ENCODE assay signal across 15 mouse cellular contexts in the genomic region with DNA sequence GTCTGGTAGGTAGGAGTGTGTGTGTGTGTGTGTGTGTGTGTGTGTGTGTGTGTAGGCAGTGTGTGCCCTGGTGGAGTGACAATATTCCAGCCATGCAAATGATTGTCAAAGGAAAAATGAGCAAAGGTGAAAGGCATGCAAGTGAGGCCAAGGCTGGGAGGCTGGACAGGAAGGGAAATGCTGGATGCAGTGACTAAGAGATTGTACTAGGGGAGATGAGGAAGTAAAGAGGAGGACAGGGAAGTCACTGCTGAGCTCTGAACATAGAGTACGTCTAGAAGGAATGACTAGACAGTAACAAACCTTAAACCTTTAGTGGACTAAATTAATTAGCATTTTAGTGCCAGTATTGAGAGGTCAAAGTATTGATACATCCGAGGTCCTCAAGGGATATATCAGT. TPM values are rescaled to one million over a fixed set of nuclear protein-coding genes. Genes with fewer than 3 reads are reported as not detected.
DNase-seq lines count a peak whose midpoint lies in the region; ATAC-seq and TF ChIP-seq lines count a peak whose summit lies in the region.
"Had no signal": no experiment of that assay in that cellular context is flagged by ENCODE, and none has a peak within 500 bp of the region (broad histone marks: within the 10 kb centered on the region; RNA-seq: fewer than 3 reads in every experiment).

No protein-coding gene starts in this region.

- no peak overlapping the region for H3K27ac ChIP-seq in heart, adult 2 months
- peak overlapping the region; percentile 43 for H3K27ac ChIP-seq in brown adipose tissue, adult 24 weeks (replicated peaks; ENCODE audit: low read depth, low read length)
- no peak overlapping the region for H3K27ac ChIP-seq in midbrain, embryonic 13.5 days
- H3K27ac ChIP-seq: forebrain, embryonic 15.5 days; hindbrain, embryonic 14.5 days; kidney, embryonic 15.5 days; limb, embryonic 15.5 days had no signal

- 53% methylated on average over 2 of the region's 2 CpGs for WGBS in heart, adult 2 months
- 80% methylated on average over 2 of the region's 2 CpGs for WGBS in midbrain, embryonic 13.5 days

- TF ChIP-seq CTCF in heart, adult 2 months (IDR thresholded peaks at IDR 0.05), result no peak

- intact Hi-C loops in heart, adult 2 months (cut with DNase I), result loop anchor here (5.0 kb wide), 1 partner anchor 50 kb away; no protein-coding TSS in a partner anchor
- intact Hi-C loops in heart, postnatal 36 days (cut with DNase I), result no loop called here

- H3K4me3 ChIP-seq in heart, adult 2 months, result no peak overlapping the region
- H3K4me3 ChIP-seq in brown adipose tissue, adult 24 weeks (ENCODE audit: insufficient read depth, low read depth, low read length), result no peak overlapping the region
- H3K4me3 ChIP-seq in megakaryocyte, embryonic 14.5 days (replicated peaks), result peak overlapping the region; percentile 29
- no peak overlapping the region for H3K4me3 ChIP-seq in midbrain, embryonic 13.5 days (replicated peaks)
- H3K4me3 ChIP-seq: forebrain, embryonic 15.5 days; kidney, embryonic 15.5 days; limb, embryonic 15.5 days had no signal

- peaks cover 16% of the 10 kb centered on the region for H3K4me1 ChIP-seq in heart, adult 2 months (ENCODE audit: control insufficient read depth, insufficient read depth, low read length)
- H3K4me1 ChIP-seq in brown adipose tissue, adult 24 weeks (ENCODE audit: control insufficient read depth, insufficient read depth, insufficient read length, low read length), result peaks cover 21% of the 10 kb centered on the region
- peaks cover 78% of the 10 kb centered on the region for H3K4me1 ChIP-seq in megakaryocyte, embryonic 14.5 days
- H3K4me1 ChIP-seq in midbrain, embryonic 13.5 days (replicated peaks), result no peaks in the 10 kb centered on the region
- H3K4me1 ChIP-seq: forebrain, embryonic 15.5 days; limb, embryonic 15.5 days had no signal

- no peaks in the 10 kb centered on the region for H3K27me3 ChIP-seq in heart, adult 2 months (ENCODE audit: control insufficient read depth, insufficient read depth, low read length)
- H3K27me3 ChIP-seq in megakaryocyte, embryonic 14.5 days (replicated peaks), result no peaks in the 10 kb centered on the region
- no peaks in the 10 kb centered on the region for H3K27me3 ChIP-seq in midbrain, embryonic 13.5 days
- H3K27me3 ChIP-seq: forebrain, embryonic 15.5 days; kidney, embryonic 15.5 days; limb, embryonic 15.5 days had no signal

- H3K9ac ChIP-seq in heart, adult 2 months (ENCODE audit: low read depth, low read length), result no peak overlapping the region
- no peak overlapping the region for H3K9ac ChIP-seq in midbrain, embryonic 13.5 days (replicated peaks)
- H3K9ac ChIP-seq: forebrain, embryonic 15.5 days; hindbrain, embryonic 14.5 days; kidney, embryonic 15.5 days; limb, embryonic 15.5 days had no signal

- 0 out of 2 replicates have a peak, but pooled peaks have one; percentile 12 for TF ChIP-seq EP300 in heart, adult 2 months (IDR thresholded peaks at IDR 0.05; ENCODE audit: insufficient read depth, low read depth, low read length)

- peaks cover 19% of the 10 kb centered on the region for H3K36me3 ChIP-seq in heart, adult 2 months (ENCODE audit: control insufficient read depth, insufficient read depth, low read length)
- peaks cover 66% of the 10 kb centered on the region for H3K36me3 ChIP-seq in megakaryocyte, embryonic 14.5 days (replicated peaks; ENCODE audit: low read length)
- H3K36me3 ChIP-seq in midbrain, embryonic 13.5 days, result peaks cover 9% of the 10 kb centered on the region

- no peak overlapping the region for H3K4me2 ChIP-seq in midbrain, embryonic 13.5 days (replicated peaks)
- H3K4me2 ChIP-seq: forebrain, embryonic 15.5 days; hindbrain, embryonic 14.5 days; kidney, embryonic 15.5 days; limb, embryonic 15.5 days had no signal

- H3K9me3 ChIP-seq in megakaryocyte, embryonic 14.5 days, result no peaks in the 10 kb centered on the region
- no peaks in the 10 kb centered on the region for H3K9me3 ChIP-seq in midbrain, embryonic 13.5 days
- H3K9me3 ChIP-seq: forebrain, embryonic 15.5 days; kidney, embryonic 15.5 days; limb, embryonic 15.5 days had no signal

- no peak for DNase-seq in heart, adult 2 months
- DNase-seq in heart, postnatal 36 days, result no peak
- peak; percentile 36 for DNase-seq in 3T3-L1 (ENCODE audit: low read depth, low spot score)
- DNase-seq in thymus, postnatal 14 days, result no peak
- no peak for DNase-seq in frontal cortex, adult 2 months (ENCODE audit: extremely low spot score in 1 of 2, low spot score in 1 of 2)
- DNase-seq: cerebellum, adult 8-10 months; gastrocnemius, postnatal 36 days; thymus, postnatal 36 days had no signal

- no peak for ATAC-seq in midbrain, embryonic 13.5 days
- ATAC-seq: forebrain, embryonic 15.5 days had no signal

- no peak for TF ChIP-seq POLR2A in heart, adult 2 months (IDR thresholded peaks at IDR 0.05; ENCODE audit: insufficient read depth, low read depth, low read length)

- H3K79me2 ChIP-seq in heart, adult 2 months (replicated peaks; ENCODE audit: control insufficient read depth, insufficient read depth, low read length), result peaks cover 6% of the 10 kb centered on the region; the same call in 1 of the 2 replicates

RNA-seq across cellular contexts. Expression of a gene that starts 53.1 kb away (rescaled TPM):
- 10 to 100 TPM; 31.8 to 35.9 TPM for total RNA-seq in heart, adult 2 months (2021)
- polyA plus RNA-seq in heart, adult 2 months (2012; rRNA removed), result 10.3 TPM in 2 replicates
- total RNA-seq in heart, postnatal 36 days (2021), result 10 to 100 TPM; 35.9 to 38.7 TPM
- polyA plus RNA-seq in brown adipose tissue, adult 24 weeks (2012; ENCODE audit: insufficient read depth, insufficient read length, missing spikeins), result 23.4 and 32.7 TPM in 2 replicates
- polyA plus RNA-seq in megakaryocyte, embryonic 14.5 days (2012; ENCODE audit: insufficient read depth, low replicate concordance), result 29.9 and 107 TPM in 2 replicates
- polyA plus RNA-seq in midbrain, embryonic 13.5 days (2015; fragmentation: Nextera tagmentation; extraction: Ambion mirVana), result 8.1 and 9.8 TPM in 2 replicates
- 27.9 and 28.1 TPM in 2 replicates for polyA plus RNA-seq in frontal cortex, adult 2 months (2012; rRNA removed)
